Mouse (Mus musculus) bone marrow, adult 2 months (tissue): ENCODE measurements around the gene Gadl1.

Source experiments
- CTCF ChIP-seq: fragments of 200-500 bp; IDR thresholded peaks from 2 replicates; pipeline ENCODE4 v1.5.1; 2011; ENCODE audit warnings: low read length, control low read depth; ENCODE audit not compliant: control insufficient read depth, insufficient read depth
- POLR2A ChIP-seq: fragments of 200-500 bp; IDR thresholded peaks from 2 replicates; pipeline ENCODE4 v1.6.1; 2011; ENCODE audit warnings: low read depth, mild to moderate bottlenecking, control low read depth, low read length, borderline replicate concordance; ENCODE audit not compliant: control insufficient read depth

DNA sequence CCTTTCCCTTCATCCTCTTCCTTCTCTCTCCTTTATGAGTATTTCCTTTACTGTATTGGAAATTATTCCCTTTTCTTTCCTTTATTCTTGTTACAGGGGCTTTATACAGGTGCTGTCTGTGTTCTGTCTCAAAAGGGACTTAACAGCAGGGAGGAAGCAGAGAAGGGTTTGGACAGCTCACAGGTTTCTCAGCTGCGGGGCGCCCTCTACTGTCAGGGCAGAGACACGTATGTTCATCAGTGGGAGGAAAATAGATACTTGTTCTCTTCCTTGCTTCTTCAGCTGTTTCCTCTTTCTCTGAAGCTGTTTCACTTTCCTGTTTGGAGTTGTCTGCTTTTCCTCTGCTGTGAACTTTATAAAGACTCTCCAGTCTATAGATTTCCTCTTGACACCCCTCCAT is 28.1 kb upstream of the Gadl1 start:
- peak; percentile 66 for TF ChIP-seq CTCF
- no peak for TF ChIP-seq POLR2A
